Mouse (Mus musculus): ENCODE data around the gene Bivm. TPM values are rescaled to one million over a fixed set of nuclear protein-coding genes. Genes with fewer than 3 reads are reported as not detected.

Bivm gene
- total and polyA plus RNA-seq, 3 experiments: 11.8 to 27.2 TPM; not detected in 1

DNA sequence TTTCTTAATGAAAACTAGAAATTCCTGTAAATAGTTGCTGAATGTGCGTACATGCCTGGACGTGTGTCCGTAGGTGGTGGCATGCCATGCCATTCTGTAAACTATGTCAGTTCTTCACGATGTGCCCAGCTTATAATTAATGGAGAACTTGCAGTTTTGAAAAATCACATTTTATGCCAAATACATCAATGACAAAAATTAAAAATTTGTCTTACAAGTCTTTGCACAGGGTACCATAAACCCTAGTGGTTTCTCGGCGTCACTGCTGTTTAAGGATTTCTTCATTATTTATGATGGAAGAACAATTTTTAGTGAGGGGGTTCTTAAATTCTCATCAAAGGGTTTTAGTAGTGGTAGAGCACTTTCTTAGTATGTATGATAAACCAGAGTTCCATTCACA, 29.9 kb downstream of the Bivm start:
- Histone ChIP-seq H3K9me3 (replicated peaks; ENCODE audit: insufficient read depth, low read length) (no peaks in the 10 kb centered on the region), H3K27ac (ENCODE audit: control insufficient read depth, low read depth, low read length) (no peak overlapping the region), H3K9ac (ENCODE audit: control insufficient read depth, low read depth, low read length, poor library complexity, severe bottlenecking) (peak overlapping the region; percentile 91), H3K4me3 (ENCODE audit: control insufficient read depth in 1 of 2, insufficient read depth in 1 of 2, low read depth in 2 of 2, low read length in 2 of 2) (peak overlapping the region; percentile 74 to 98), H3K36me3 (ENCODE audit: control insufficient read depth in 1 of 2, insufficient read depth in 2 of 2, low read length in 2 of 2) (peaks cover 0 to 10% of the 10 kb centered on the region in 2 experiments; a peak in 2 of 4 replicates), H3K27me3 (ENCODE audit: control insufficient read depth in 1 of 2, insufficient read depth in 2 of 2, low read length in 2 of 2) (no peaks in the 10 kb centered on the region), H3K79me2 (ENCODE audit: control insufficient read depth, insufficient read depth, low read length, poor library complexity) (peaks cover 2% of the 10 kb centered on the region; the same call in 1 of the 2 replicates), H3K4me1 (ENCODE audit: control insufficient read depth in 1 of 2, insufficient read depth in 2 of 2, low read length in 2 of 2) (peaks cover 2 to 5% of the 10 kb centered on the region in 2 experiments; a peak in 3 of 4 replicates)
- TF ChIP-seq CTCF (IDR thresholded peaks at IDR 0.05 in 2 of 3, conservative IDR thresholded peaks at IDR 0.05 in 1 of 3; ENCODE audit: control insufficient read depth in 1 of 3, insufficient read depth in 1 of 3, low read depth in 2 of 3, low read length in 3 of 3, poor library complexity in 1 of 3, severe bottlenecking in 1 of 3) (peak in 2 of 3 experiments; percentile 40 to 48; a peak in 3 of 6 replicates), MXI1 (IDR thresholded peaks at IDR 0.05; ENCODE audit: low read depth, low read length) (0 out of 2 replicates have a peak, but pooled peaks have one; percentile 19), SMC3 (IDR thresholded peaks at IDR 0.05; ENCODE audit: low read depth, low read length) (peak; percentile 25), MAFK (IDR thresholded peaks at IDR 0.05; ENCODE audit: borderline replicate concordance, low read depth, low read length) (no peak), ZNF384 (IDR thresholded peaks at IDR 0.05; ENCODE audit: low read depth, low read length) (no peak)
- peak; percentile 60 for DNase-seq (ENCODE audit: low read depth, low spot score)

DNA sequence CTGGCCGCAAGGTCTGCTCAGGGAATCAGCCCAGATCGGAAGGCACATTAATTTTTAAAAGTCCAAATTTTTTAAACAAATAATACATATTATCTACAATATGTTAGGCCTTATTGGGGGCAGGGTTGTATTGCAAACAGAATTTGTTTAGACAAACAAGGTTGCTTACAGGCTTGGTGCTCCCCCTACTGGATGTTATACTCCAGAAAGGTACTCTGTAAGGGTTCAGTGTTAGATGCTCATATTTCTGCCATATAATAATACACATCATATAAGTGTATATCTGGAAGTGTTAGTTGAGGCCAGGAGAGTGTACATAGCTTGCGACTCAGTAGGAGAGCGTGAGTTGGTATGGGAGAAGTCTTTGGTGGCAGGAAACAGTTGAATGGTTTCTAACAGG, 36.5 kb downstream of the Bivm start:
- Histone ChIP-seq H3K27ac (ENCODE audit: control insufficient read depth, low read depth, low read length) (no peak overlapping the region), H3K27me3 (ENCODE audit: control insufficient read depth in 1 of 2, insufficient read depth in 2 of 2, low read length in 2 of 2) (no peaks in the 10 kb centered on the region), H3K9ac (ENCODE audit: control insufficient read depth, low read depth, low read length, poor library complexity, severe bottlenecking) (no peak overlapping the region), H3K4me3 (ENCODE audit: control insufficient read depth in 1 of 2, insufficient read depth in 1 of 2, low read depth in 2 of 2, low read length in 2 of 2) (no peak overlapping the region), H3K4me1 (ENCODE audit: control insufficient read depth in 1 of 2, insufficient read depth in 2 of 2, low read length in 2 of 2) (no peaks in the 10 kb centered on the region), H3K79me2 (ENCODE audit: control insufficient read depth, insufficient read depth, low read length, poor library complexity) (no peaks in the 10 kb centered on the region), H3K36me3 (ENCODE audit: control insufficient read depth in 1 of 2, insufficient read depth in 2 of 2, low read length in 2 of 2) (no peaks in the 10 kb centered on the region; a peak in 2 of 4 replicates), H3K9me3 (replicated peaks; ENCODE audit: insufficient read depth, low read length) (no peaks in the 10 kb centered on the region)
- TF ChIP-seq CTCF (IDR thresholded peaks at IDR 0.05 in 2 of 3, conservative IDR thresholded peaks at IDR 0.05 in 1 of 3; ENCODE audit: control insufficient read depth in 1 of 3, insufficient read depth in 1 of 3, low read depth in 2 of 3, low read length in 3 of 3, poor library complexity in 1 of 3, severe bottlenecking in 1 of 3) (peak in 2 of 3 experiments; percentile 47 to 62; a peak in 3 of 6 replicates), MYB (IDR thresholded peaks at IDR 0.05; ENCODE audit: low read depth, low read length) (no peak), SIN3A (IDR thresholded peaks at IDR 0.05; ENCODE audit: low read length) (no peak), POLR2AphosphoS5 (IDR thresholded peaks at IDR 0.05; ENCODE audit: borderline replicate concordance, low read depth, low read length) (no peak), TCF12 (IDR thresholded peaks at IDR 0.05; ENCODE audit: low read depth, low read length) (no peak), GATA1 (IDR thresholded peaks at IDR 0.05; ENCODE audit: low read depth, low read length) (no peak), JUND (IDR thresholded peaks at IDR 0.05; ENCODE audit: low read depth, low read length) (no peak), UBTF (IDR thresholded peaks at IDR 0.05; ENCODE audit: borderline replicate concordance, insufficient read depth, low read depth, low read length) (no peak), MAX (IDR thresholded peaks at IDR 0.05; ENCODE audit: low read length) (no peak), RAD21 (IDR thresholded peaks at IDR 0.05; ENCODE audit: low read depth, low read length) (peak; percentile 64), ETS1 (IDR thresholded peaks at IDR 0.05; ENCODE audit: low read depth, low read length) (no peak), HCFC1 (IDR thresholded peaks at IDR 0.05; ENCODE audit: low read depth, low read length) (no peak), TAL1 (IDR thresholded peaks at IDR 0.05; ENCODE audit: low read length) (no peak), USF1 (IDR thresholded peaks at IDR 0.05; ENCODE audit: low read depth, low read length) (no peak), KAT2A (conservative IDR thresholded peaks at IDR 0.05; ENCODE audit: low read depth, low read length) (no peak), POLR2A (IDR thresholded peaks at IDR 0.05; ENCODE audit: control insufficient read depth in 1 of 2, insufficient read depth in 1 of 2, low read depth in 1 of 2, low read length in 2 of 2, poor library complexity in 1 of 2) (no peak), SMC3 (IDR thresholded peaks at IDR 0.05; ENCODE audit: low read depth, low read length) (peak; percentile 33; the same call in 1 of the 2 replicates), MAFK (IDR thresholded peaks at IDR 0.05; ENCODE audit: borderline replicate concordance, low read depth, low read length) (no peak)
- peak; percentile 57 for DNase-seq (ENCODE audit: low read depth, low spot score)
